Mouse (Mus musculus) lung, adult 18-20 months (tissue): ENCODE measurements around the gene Nr1i3.
A peak's percentile ranks its signal among the peaks of the same experiment; 100 is the strongest.

Experiments used
- DNase-seq, 2 experiments: peaks; one replicate each; pipeline ENCODE4 v3.0.0; 2022; ENCODE audit warnings: mixed read lengths in 2 of 2

Nr1i3 gene

GRCm38 (mm10) chr1:171195046-171195822 is 18.5 kb upstream of the Nr1i3 start:
- no peak for DNase-seq

DNA sequence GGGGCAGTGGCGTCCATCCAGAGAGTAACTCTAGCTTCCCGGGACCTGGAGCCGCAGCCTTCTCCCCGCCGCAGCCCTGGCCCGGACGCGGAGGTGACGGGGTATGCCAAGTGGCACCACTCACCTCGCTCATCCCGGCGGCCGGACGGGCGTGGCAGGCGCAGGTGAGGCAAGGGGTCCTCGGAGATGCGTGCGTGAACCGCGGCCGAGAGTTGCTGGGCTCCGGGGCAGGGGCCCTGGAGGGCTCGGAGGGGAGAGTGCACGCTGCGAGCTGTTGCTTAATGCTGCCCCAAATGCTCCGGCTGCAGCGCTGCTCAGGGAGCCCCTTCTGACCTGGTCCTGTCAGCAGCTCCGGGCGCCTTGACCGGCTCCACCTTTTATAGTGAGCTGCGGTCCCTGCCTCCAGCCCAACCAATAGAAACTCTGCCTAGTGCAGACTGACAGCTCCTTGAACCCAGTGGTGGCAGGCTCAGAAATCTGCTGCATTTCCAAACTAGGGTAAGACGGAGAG is 17.8 kb upstream of the Nr1i3 start, which contains the start of gene Pcp4l1:
Pcp4l1 (minus strand) TSS at position 382 of the 511 bp plus-strand sequence.
- peak; percentile 74 to 76 for DNase-seq

GRCm38 (mm10) chr1:171199532-171199931 is 14.2 kb upstream of the Nr1i3 start:
- no peak for DNase-seq

DNA sequence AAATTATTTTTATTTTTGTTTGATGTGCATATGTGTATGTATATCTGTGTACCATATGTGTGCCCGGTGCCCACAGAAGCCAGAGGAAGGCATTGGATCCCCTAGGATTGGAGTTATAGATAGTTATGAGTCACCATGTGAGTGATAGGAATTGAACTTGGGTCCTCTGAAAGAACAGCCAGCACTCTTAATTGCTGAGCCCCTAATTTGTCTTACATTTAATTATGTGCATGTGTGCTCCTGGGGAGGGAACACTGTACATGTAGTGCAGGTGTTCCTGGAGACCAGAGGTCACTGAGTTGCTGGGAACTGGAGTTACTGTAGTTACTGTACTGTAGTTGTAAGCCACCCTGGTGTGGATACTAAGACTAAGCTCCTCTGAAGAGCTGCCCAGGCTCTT is 13.0 kb upstream of the Nr1i3 start:
- DNase-seq = no peak

- no peak for DNase-seq
Measured at GRCm38 (mm10) chr1:171203471-171204248, 10.1 kb upstream of the Nr1i3 start.

- DNase-seq = peak in 1 of 2 experiments; percentile 45
Measured at GRCm38 (mm10) chr1:171204249-171204644, 9.5 kb upstream of the Nr1i3 start.

DNA sequence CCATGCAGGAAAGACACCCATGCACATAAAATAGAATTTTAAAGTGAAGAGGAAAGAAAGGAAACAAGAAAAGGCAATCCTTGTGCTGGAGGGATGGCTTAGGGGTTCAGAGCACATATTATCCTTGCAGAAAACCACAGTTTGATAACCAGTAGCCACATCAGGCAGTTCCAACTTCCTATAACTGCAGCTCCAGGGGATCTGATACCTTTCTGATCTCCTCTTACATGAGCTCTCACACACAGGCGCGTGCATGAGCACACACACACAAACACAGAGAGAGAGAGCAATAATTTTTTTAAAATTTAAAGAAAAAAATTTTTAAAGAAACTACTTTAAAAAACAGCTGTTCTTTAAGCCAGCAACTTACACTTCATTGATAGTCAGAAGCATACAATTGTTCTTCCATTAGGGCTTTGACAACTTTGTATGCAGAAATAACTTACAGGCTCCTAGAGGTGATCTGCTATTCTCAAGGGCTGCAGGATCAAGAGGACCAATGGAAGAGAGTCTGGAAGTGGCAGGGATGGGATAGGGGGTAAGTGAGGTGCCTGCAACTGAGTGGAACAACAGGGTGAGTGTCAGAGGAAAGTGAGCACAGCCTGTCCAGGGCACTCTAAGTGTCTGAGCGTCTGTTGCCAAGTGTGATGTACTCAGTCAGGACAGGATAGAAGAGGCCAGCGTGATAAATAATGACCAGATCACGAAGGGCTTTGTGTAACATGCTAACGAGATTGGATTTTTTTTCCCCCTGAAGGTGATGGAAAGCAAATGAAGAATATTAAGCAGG is 7.9 kb upstream of the Nr1i3 start:
- no peak for DNase-seq

DNA sequence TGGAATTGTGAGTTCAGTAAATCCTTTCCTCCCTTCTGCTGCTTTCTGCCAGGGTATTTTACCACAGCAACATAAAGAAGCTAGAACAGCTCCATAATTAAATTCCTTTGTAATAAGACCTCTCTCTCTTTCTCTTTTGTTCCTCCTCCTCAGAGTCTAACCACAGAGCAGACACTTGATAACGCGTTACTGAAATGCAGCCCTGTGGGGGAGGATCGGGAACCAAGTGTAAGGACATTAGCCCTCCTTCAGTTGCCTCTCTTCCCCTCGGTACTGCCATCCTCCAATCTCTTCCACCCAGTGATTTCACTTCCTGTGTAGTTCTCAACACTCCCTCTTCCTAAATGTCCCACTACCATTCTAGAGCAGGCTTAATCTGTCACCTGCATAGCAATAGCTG is 4.4 kb upstream of the Nr1i3 start:
- no peak for DNase-seq

DNA sequence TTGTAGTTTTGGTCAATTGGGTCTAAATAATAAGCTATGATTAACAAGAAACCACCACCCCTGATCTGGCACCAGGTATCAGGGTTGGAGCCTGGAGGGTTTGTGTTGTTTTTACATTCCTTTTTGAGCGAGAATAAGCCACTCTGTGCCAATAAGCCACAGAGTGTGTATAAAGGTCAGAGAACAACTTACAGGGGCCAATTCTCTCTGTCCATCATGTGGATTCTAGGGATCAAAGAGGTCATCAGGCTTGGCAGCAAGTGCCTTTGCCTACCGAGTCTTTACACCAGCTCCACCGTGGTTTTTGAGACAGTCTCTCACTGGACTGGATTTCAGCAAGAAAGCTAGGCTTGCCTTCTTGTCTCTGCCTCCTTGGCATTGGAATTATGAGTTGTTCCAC is 916 bp upstream of the Nr1i3 start:
- DNase-seq = no peak

DNA sequence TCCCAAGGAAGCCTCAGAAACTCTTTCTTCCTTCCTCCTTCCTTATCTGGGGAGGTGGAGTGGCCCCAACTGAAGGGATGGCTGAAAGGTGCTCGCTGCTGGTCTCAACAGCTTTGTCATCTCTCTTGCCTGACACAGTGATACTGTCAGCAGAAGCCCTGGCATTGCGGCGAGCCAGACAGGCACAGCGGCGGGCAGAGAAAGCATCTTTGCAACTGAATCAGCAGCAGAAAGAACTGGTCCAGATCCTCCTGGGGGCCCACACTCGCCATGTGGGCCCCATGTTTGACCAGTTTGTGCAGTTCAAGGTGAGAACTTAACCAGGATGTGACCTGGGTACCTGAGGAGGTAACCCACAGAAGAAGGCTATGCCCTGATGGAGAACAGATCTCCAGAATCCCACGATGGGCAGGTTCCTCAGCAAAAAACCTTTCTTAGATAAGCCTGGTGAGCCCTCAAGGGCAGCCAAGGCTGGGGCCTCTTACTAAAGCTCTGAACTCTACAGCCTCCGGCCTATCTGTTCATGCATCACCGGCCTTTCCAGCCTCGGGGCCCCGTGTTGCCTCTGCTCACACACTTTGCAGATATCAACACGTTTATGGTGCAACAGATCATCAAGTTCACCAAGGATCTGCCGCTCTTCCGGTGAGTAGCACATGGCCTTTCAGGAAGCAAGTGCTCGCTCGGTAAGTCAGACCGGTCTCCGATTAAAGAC is 2.6 kb downstream of the Nr1i3 start:
- no peak for DNase-seq

GRCm38 (mm10) chr1:171220871-171221270 is 7.1 kb downstream of the Nr1i3 start:
- peak; percentile 79 to 86 for DNase-seq

DNA sequence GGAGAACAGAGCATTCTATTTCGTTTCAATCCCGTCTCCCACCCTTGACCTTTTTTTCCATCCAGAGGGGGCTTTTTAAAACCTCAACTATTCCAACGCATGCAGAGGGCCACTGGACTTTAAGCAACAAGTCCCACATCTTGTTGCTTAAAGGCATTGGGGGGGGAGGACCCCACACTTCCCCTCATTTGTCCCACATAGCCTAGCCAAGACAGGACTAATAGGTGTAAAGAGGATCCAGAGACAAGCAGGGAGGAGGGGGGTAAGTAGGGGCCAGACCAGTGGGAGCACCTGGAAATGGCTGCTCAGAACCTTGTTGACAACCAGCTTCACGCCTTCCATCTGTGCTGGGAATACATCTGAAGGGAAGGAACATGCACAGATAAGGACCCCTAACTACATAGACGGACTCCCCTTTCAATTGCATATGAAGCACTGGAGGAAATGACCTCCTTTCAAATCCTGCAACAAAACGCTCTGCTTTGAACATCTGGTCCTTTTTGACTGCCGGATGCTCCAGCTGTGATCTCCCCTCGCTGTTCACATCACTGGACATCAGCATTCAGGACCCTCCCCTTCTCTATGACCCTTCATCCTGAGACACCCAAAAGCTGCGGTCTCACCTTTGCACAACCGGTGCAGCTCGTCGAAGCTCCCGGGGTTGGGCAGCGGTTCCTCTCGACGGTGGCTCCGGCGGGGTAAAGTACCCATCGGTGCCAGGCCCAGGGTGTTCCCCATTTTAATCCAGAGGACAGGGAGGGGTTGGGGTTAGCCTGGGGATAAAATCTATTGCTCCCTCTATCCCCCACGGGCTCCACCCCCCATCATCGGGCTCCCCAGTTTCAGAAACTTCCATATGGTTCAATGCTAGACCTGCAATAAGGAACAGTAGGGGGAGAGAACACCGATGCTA is 7.8 kb downstream of the Nr1i3 start:
- no peak for DNase-seq

GRCm38 (mm10) chr1:171222238-171223155 is 8.7 kb downstream of the Nr1i3 start, which contains the start of gene Tomm40l:
Gene Tomm40l, minus strand, starts transcription at chr1:171222514.
- peak; percentile 98 for DNase-seq

DNA sequence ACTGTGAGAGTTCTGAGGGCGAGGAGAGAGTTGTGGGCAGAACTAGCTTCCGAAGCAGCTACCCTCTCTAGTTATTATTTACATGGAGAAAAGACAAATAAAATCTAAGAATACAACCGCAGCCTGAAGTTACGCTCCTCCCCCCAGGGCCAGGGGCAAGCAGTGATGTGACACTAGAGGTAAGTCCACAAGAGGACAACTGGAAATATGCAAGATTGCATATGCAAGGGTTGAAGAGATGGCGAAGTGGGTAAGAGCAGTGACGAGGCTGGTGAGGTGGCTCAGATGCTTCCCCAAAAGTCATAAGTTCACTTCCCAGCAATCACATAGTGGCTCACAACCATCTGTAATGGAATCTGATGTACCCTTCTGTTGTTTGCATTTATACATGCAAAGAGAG is 9.4 kb downstream of the Nr1i3 start:
- DNase-seq = no peak

DNA sequence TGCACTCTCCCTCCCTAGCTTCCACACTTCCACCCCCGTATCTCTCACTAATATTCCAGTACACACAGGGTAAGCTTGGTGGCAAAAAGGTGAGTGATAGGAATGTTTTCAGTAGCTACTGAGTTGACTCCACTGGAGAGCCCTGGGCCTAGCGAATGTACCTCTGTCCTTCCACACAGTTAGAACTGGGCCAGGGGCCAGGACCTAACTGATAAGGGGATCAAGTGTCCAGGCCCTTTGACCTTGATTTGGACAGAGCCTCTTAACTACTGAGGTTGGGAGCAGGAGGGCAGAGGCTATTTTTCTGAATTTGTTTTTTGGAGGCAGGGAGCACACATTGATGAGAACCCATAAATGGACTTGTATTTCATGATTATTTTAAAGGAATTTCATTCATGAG is 10.0 kb downstream of the Nr1i3 start:
- DNase-seq = peak; percentile 69 to 72

DNA sequence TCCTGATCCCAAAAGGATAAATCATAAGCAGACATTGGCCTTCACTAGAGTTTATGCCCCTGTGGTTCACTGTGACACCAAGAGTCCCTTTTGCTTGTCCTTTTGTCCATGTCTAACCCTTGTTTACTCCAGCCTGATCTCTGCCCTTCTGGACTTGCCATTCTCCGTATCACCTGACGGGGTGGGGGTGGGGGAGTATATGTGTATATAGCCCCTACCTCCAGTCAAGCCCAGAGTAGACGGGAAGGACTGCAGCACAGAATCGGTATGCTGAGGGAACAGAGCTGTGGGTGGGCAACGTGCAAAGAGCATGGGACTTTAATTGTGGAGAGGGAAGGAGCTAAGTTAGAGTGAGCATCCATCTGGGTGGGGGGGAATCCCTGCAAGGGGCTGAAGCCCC is 11.1 kb downstream of the Nr1i3 start, which contains the start of gene Apoa2:
Apoa2 (plus strand) TSS at position 198 of the 400 bp plus-strand sequence.
- no peak for DNase-seq

GRCm38 (mm10) chr1:171226780-171227179 is 13.0 kb downstream of the Nr1i3 start:
- DNase-seq = no peak

DNA sequence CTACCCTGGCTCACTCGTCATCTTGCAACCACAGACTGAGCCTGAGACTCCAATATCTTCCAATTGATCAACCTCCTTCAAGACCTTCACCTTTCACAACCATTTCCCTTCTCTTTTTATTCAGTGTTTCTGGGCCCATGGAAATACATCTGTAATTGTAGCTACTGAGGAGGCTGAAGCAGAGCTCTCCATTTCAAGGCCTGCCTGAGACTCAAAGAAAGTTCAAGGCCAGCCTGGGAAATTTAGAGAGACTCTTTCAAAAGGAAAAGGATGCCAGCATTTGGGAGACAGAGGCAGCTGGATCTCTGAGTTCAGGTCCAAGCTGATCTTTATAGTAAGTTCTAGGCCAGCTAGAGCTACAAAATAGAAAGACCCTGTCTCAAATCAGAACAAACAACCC is 14.1 kb downstream of the Nr1i3 start:
- no peak for DNase-seq

DNA sequence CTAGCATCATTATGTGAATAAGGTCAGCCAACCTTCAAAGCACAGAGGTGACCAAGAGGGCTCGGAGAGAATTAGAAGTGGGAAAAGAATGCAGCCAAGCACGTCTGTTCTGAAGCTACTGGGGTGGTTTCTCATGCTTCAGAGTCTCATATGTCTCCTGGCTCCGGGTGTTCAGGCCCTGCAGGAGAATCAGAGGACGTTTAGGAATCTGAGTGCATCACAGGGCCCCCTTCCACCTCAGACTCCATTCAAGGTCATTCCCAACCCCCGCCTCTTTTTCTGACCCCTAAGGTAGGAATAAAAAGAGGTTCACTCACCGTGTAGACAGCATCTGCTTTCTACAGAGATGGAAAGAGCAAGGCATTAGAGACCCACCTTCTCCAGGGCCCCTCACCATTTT is 16.0 kb downstream of the Nr1i3 start:
- DNase-seq = no peak

- DNase-seq = no peak
Measured at GRCm38 (mm10) chr1:171230215-171230614, 16.4 kb downstream of the Nr1i3 start.
